Mouse (Mus musculus) thymus, adult 2 months (tissue): ENCODE results near the gene Eif3k.

Experiments used
- CTCF ChIP-seq: fragments of 200-500 bp; IDR thresholded peaks from 2 replicates; pipeline ENCODE4 v1.5.1; 2012; ENCODE audit warnings: mild to moderate bottlenecking, control low read depth, low read length, moderate library complexity, borderline replicate concordance; ENCODE audit not compliant: control insufficient read depth, poor library complexity, insufficient read depth; ENCODE audit errors: extremely low read depth
- POLR2A ChIP-seq: fragments of 200-500 bp; IDR thresholded peaks from 2 replicates; pipeline ENCODE4 v1.6.1; 2012; ENCODE audit warnings: mild to moderate bottlenecking, low read length, control low read depth, moderate library complexity; ENCODE audit not compliant: control insufficient read depth, poor library complexity, insufficient read depth; ENCODE audit errors: extremely low read depth

- TF ChIP-seq CTCF, result no peak
- TF ChIP-seq POLR2A, result no peak
These were observed 15.5 kb downstream of the Eif3k start for GRCm38 (mm10) chr7:28966181-28966580.
